Mouse (Mus musculus) kidney, adult 2 months (tissue): ENCODE measurements around the gene Cdkn1b.

Source experiments
- CTCF ChIP-seq: fragments of 200-500 bp; conservative IDR thresholded peaks from 2 replicates; pipeline ENCODE4 v1.5.1; 2011; ENCODE audit warnings: low read depth, mild to moderate bottlenecking, control low read depth, low read length, moderate library complexity, mixed read lengths; ENCODE audit not compliant: insufficient read depth, insufficient read length
- POLR2A ChIP-seq: fragments of 200-500 bp; IDR thresholded peaks from one replicate; pipeline ENCODE4 v1.6.1; 2011; ENCODE audit warnings: low read depth, low read length, control low read depth

DNA sequence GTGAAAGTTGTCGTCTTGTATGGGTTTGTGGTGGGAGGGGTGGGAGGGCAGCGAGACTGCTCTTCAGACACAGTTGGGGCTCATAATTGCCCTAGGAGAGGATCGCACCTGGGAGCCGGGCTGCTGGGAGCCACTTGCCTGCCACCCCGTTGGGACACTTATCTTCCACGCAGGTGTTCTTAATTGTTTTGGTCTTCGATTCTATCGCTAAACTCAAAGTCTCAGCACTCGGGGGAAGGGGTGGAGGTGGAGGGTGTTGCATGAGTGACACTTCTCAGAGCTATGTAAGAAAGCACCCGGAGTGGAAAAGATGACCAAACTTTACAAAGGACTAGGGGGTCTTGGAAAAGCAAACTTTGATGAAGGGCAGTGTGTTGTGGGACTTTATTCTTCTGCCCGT is 3.6 kb upstream of the Cdkn1b start:
- TF ChIP-seq CTCF, result no peak
- no peak for TF ChIP-seq POLR2A
